Mouse (Mus musculus): Measurements from ENCODE around the gene Fem1a.

- TF ChIP-seq POLR2A (IDR thresholded peaks at IDR 0.05; ENCODE audit: low read depth, low read length) = no peak
- no peak for TF ChIP-seq CHD2 (IDR thresholded peaks at IDR 0.05; ENCODE audit: low read length)
Observed at GRCm38 (mm10) chr17:56214229-56214628, 42.4 kb upstream of the Fem1a start.
